Mouse (Mus musculus): ENCODE measurements at regions not wholly inside any gene's neighbourhood (a gene's known extent, or its start where the extent isn't known, plus 50 kb on each side); places are given as distances from the start of the nearest gene placed in this dataset.

- peak; percentile 42 for DNase-seq (ENCODE audit: low read depth, low spot score)
Observed at GRCm38 (mm10) chr3:52158788-52159260, 53.9 kb upstream of the Maml3 start.

GRCm38 (mm10) chr3:52161688-52162087 is 56.8 kb upstream of the Maml3 start:
- peak; percentile 54 for DNase-seq (ENCODE audit: low read depth, low spot score)

GRCm38 (mm10) chr3:52163990-52164389 is 59.1 kb upstream of the Maml3 start:
- DNase-seq (ENCODE audit: low read depth, low spot score): no peak

GRCm38 (mm10) chr3:52167420-52167819 is 62.5 kb upstream of the Maml3 start:
- DNase-seq (ENCODE audit: low read depth, low spot score): no peak

- no peak for DNase-seq (ENCODE audit: low read depth, low spot score)
Observed at GRCm38 (mm10) chr3:52170847-52171246, 66.0 kb upstream of the Maml3 start.

GRCm38 (mm10) chr3:52171303-52171702 is 66.4 kb upstream of the Maml3 start:
- no peak for DNase-seq (ENCODE audit: low read depth, low spot score)

GRCm38 (mm10) chr3:52173490-52173889 is 68.6 kb upstream of the Maml3 start:
- no peak for DNase-seq (ENCODE audit: low read depth, low spot score)

GRCm38 (mm10) chr3:52176108-52176507 is 71.2 kb upstream of the Maml3 start:
- DNase-seq (ENCODE audit: low read depth, low spot score): peak; percentile 67

GRCm38 (mm10) chr3:52178851-52179250 is 74.0 kb upstream of the Maml3 start:
- DNase-seq (ENCODE audit: low read depth, low spot score): no peak

GRCm38 (mm10) chr3:52179686-52180085 is 74.8 kb upstream of the Maml3 start:
- peak; percentile 95 for DNase-seq (ENCODE audit: low read depth, low spot score)

GRCm38 (mm10) chr3:52180306-52180705 is 75.4 kb upstream of the Maml3 start:
- no peak for DNase-seq (ENCODE audit: low read depth, low spot score)

- peak; percentile 99 for DNase-seq (ENCODE audit: low read depth, low spot score)
Observed at GRCm38 (mm10) chr3:52180785-52181184, 75.9 kb upstream of the Maml3 start.

- DNase-seq (ENCODE audit: low read depth, low spot score): peak; percentile 70
Observed at GRCm38 (mm10) chr3:52181326-52182101, 76.6 kb upstream of the Maml3 start.

- no peak for DNase-seq (ENCODE audit: low read depth, low spot score)
Observed at GRCm38 (mm10) chr3:52184241-52184640, 79.4 kb upstream of the Maml3 start.

- no peak for DNase-seq (ENCODE audit: low read depth, low spot score)
Observed at GRCm38 (mm10) chr3:52185351-52185750, 80.5 kb upstream of the Maml3 start.

GRCm38 (mm10) chr3:52187401-52187801 is 80.7 kb upstream of the Foxo1 start:
- DNase-seq (ENCODE audit: low read depth, low spot score): peak; percentile 45

- DNase-seq (ENCODE audit: low read depth, low spot score): no peak
Observed at GRCm38 (mm10) chr3:52188303-52188702, 79.8 kb upstream of the Foxo1 start.

GRCm38 (mm10) chr3:52189016-52189415 is 79.1 kb upstream of the Foxo1 start:
- no peak for DNase-seq (ENCODE audit: low read depth, low spot score)

- no peak for DNase-seq (ENCODE audit: low read depth, low spot score)
Observed at GRCm38 (mm10) chr3:52190021-52190420, 78.1 kb upstream of the Foxo1 start.

- DNase-seq (ENCODE audit: low read depth, low spot score): no peak
Observed at GRCm38 (mm10) chr3:52193026-52193425, 75.1 kb upstream of the Foxo1 start.

GRCm38 (mm10) chr3:52194216-52194615 is 73.9 kb upstream of the Foxo1 start:
- no peak for DNase-seq (ENCODE audit: low read depth, low spot score)

- DNase-seq (ENCODE audit: low read depth, low spot score): no peak
Observed at GRCm38 (mm10) chr3:52195486-52195885, 72.7 kb upstream of the Foxo1 start.

Measured in 3T3-L1 (cell line).